Mouse (Mus musculus): Measurements from ENCODE around the gene Hist1h3b. TPM values are rescaled to one million over a fixed set of nuclear protein-coding genes. Genes with fewer than 3 reads are reported as not detected.

The Hist1h3b gene
- polyA plus RNA-seq, 1 experiment from 2014 or later = 2.6 TPM

DNA sequence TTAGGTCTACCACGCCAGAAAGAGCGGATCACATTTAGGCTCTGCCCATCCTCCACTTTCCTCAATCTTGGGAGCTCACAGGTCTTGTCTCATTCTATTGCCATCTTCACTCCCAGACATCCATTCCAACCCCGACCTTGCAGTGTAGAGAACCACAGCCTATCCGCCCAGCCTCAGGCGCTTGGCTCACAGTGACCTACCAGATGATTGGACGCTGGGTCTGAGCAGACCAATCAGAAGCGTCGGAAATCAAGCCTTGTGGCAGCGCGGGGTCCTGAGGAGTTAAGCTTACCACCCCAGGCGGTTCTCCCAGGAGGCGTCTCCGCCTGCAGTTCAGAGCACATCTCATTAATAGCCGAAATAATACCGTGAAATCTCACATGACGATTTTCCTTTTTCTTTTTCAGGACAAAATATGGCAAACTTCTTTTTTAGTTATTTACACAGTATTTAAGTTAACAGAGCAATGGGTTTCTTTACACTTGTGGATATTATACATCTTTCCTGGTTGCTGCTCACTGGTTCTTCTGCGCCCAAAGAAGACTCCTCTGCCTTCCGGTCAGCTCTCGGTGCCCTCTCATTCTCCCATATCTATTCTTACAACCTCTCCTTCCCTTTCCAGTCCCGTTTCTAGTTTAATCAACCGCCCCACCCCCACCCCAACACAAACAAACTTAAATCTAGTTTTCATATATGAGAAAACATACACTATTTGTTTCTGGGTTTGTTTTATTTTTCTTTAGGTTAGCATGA, 20.7 kb downstream of the Hist1h3b start:
- no peaks in the 10 kb centered on the region for H3K27me3 ChIP-seq (replicated peaks; ENCODE audit: insufficient read depth, low read length)
- H3K9ac ChIP-seq (replicated peaks; ENCODE audit: low read depth) = no peak overlapping the region
- peak overlapping the region; percentile 42 for H3K4me2 ChIP-seq (replicated peaks; ENCODE audit: low read depth, low read length)
- 0 out of 2 replicates have a peak, but pooled peaks cover 3% of the 10 kb centered on the region for H3K4me1 ChIP-seq (ENCODE audit: insufficient read depth, low read depth, low read length)
- DNase-seq (ENCODE audit: low spot score) (peak; percentile 35), ATAC-seq (peak; percentile 84)
- no peak overlapping the region for H3K27ac ChIP-seq (ENCODE audit: low read length)
- peak overlapping the region; percentile 5; the same call in 1 of the 2 replicates for H3K4me3 ChIP-seq (ENCODE audit: low read depth, low read length)
- no peak for TF ChIP-seq CTCF (IDR thresholded peaks at IDR 0.05)
- no peak for TF ChIP-seq EP300 (IDR thresholded peaks at IDR 0.05)
- WGBS = 23% methylated on average over 21 of the region's 21 CpGs
- H3K9me3 ChIP-seq (ENCODE audit: low read length) = no peaks in the 10 kb centered on the region
- no peaks in the 10 kb centered on the region for H3K36me3 ChIP-seq (ENCODE audit: insufficient read depth, low read length)

GRCm38 (mm10) chr13:23778339-23778738, 26.3 kb downstream of the Hist1h3b start:
- H3K4me2 ChIP-seq (replicated peaks; ENCODE audit: low read depth, low read length) = no peak overlapping the region
- H3K27me3 ChIP-seq (replicated peaks; ENCODE audit: insufficient read depth, low read length) = no peaks in the 10 kb centered on the region
- no peak overlapping the region for H3K9ac ChIP-seq (replicated peaks; ENCODE audit: low read depth)
- H3K36me3 ChIP-seq (ENCODE audit: insufficient read depth, low read length) = no peaks in the 10 kb centered on the region
- H3K27ac ChIP-seq (ENCODE audit: low read length) = no peak overlapping the region
- H3K4me3 ChIP-seq (ENCODE audit: low read depth, low read length) = no peak overlapping the region
- H3K9me3 ChIP-seq (ENCODE audit: low read length) = no peaks in the 10 kb centered on the region
- TF ChIP-seq EP300 (IDR thresholded peaks at IDR 0.05) (no peak), CTCF (IDR thresholded peaks at IDR 0.05) (no peak)
- ATAC-seq (no peak), DNase-seq (ENCODE audit: low spot score) (no peak)
- WGBS = 86% methylated on average over 7 of the region's 7 CpGs
- H3K4me1 ChIP-seq (ENCODE audit: insufficient read depth, low read depth, low read length) = no peaks in the 10 kb centered on the region

DNA sequence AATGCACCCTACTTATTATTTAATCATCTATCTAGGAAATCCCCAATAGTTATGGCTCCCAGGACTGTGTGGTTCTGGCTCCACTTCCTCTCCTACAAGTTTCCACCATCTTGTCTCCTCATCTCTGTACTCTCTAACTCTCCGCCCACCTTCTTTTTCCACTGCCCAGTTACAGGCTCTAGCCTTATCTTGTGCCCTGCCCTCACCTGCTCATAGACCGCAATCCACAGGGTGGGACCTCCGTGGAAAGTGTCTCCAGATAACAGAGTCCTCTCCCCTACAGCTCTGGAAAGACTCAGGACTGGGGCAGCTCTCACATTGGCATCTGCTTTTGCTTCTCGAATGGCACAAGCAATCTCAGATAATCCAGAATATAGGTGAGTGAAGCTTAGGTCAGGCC, 27.0 kb downstream of the Hist1h3b start:
- WGBS = 74% methylated on average over 4 of the region's 4 CpGs
- DNase-seq (ENCODE audit: low spot score) (no peak), ATAC-seq (no peak)
- Histone ChIP-seq H3K4me1 (ENCODE audit: insufficient read depth, low read depth, low read length) (no peaks in the 10 kb centered on the region), H3K4me3 (ENCODE audit: low read depth, low read length) (no peak overlapping the region), H3K27me3 (replicated peaks; ENCODE audit: insufficient read depth, low read length) (no peaks in the 10 kb centered on the region), H3K4me2 (replicated peaks; ENCODE audit: low read depth, low read length) (no peak overlapping the region), H3K27ac (ENCODE audit: low read length) (no peak overlapping the region), H3K9ac (replicated peaks; ENCODE audit: low read depth) (no peak overlapping the region), H3K36me3 (ENCODE audit: insufficient read depth, low read length) (no peaks in the 10 kb centered on the region), H3K9me3 (ENCODE audit: low read length) (no peaks in the 10 kb centered on the region)
- no peak for TF ChIP-seq CTCF (IDR thresholded peaks at IDR 0.05)
- no peak for TF ChIP-seq EP300 (IDR thresholded peaks at IDR 0.05)

DNA sequence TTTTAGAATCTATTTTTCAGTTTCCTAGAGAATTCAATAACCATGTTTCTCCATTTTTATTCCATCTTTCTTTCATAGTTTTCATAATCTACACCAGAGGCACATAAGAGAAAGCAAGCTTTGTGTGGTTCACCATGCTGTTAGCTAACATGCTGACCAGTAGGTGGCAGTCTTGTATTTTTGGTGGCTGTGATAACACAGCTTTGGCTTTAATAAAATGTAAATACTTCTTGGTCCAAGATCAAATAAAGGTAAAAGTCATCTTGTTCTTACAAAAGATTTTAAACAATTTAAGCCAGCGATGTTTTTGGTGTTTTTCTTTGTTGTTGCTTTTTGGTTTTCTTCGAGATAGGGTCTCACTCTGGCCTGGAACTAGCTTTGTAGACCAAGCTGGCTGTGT, 40.5 kb downstream of the Hist1h3b start:
- H3K36me3 ChIP-seq (ENCODE audit: insufficient read depth, low read length) = no peaks in the 10 kb centered on the region
- H3K27me3 ChIP-seq (replicated peaks; ENCODE audit: insufficient read depth, low read length) = no peaks in the 10 kb centered on the region
- ATAC-seq (no peak), DNase-seq (ENCODE audit: low spot score) (peak; percentile 82)
- H3K4me1 ChIP-seq (ENCODE audit: insufficient read depth, low read depth, low read length) = no peaks in the 10 kb centered on the region
- TF ChIP-seq EP300 (IDR thresholded peaks at IDR 0.05) (no peak), CTCF (IDR thresholded peaks at IDR 0.05) (peak; percentile 90)
- no peak overlapping the region for H3K9ac ChIP-seq (replicated peaks; ENCODE audit: low read depth)
- no peaks in the 10 kb centered on the region for H3K9me3 ChIP-seq (ENCODE audit: low read length)
- no peak overlapping the region for H3K27ac ChIP-seq (ENCODE audit: low read length)
- WGBS = 37% methylated on average over 2 of the region's 2 CpGs
- no peak overlapping the region for H3K4me3 ChIP-seq (ENCODE audit: low read depth, low read length)
- no peak overlapping the region for H3K4me2 ChIP-seq (replicated peaks; ENCODE audit: low read depth, low read length)

DNA sequence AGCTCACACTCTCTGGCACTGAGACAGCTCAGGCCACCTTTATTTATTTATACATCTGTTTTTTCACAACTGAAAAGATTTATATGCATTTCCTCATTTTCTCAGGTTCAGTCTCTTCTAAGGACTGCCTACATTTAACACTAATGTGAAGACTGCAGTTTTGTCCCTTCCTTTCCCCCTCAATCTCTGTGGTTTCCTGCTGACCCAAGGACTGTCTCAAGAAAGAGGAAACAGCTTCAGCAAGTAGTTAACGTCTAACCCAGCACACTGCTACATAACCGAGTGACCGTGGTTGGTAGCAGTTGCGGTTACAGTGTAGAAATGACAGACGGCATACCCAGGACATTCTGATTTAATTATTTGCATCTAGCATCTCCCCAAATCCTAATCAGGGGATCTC, 47.3 kb downstream of the Hist1h3b start:
- no peak overlapping the region for H3K4me3 ChIP-seq (ENCODE audit: low read depth, low read length)
- no peak overlapping the region for H3K27ac ChIP-seq (ENCODE audit: low read length)
- WGBS = 66% methylated on average over 5 of the region's 5 CpGs
- H3K4me1 ChIP-seq (ENCODE audit: insufficient read depth, low read depth, low read length) = no peaks in the 10 kb centered on the region
- no peak overlapping the region for H3K9ac ChIP-seq (replicated peaks; ENCODE audit: low read depth)
- TF ChIP-seq CTCF (IDR thresholded peaks at IDR 0.05) = no peak
- TF ChIP-seq EP300 (IDR thresholded peaks at IDR 0.05) = no peak
- H3K9me3 ChIP-seq (ENCODE audit: low read length) = no peaks in the 10 kb centered on the region
- ATAC-seq (no peak), DNase-seq (ENCODE audit: low spot score) (peak; percentile 16)
- H3K36me3 ChIP-seq (ENCODE audit: insufficient read depth, low read length) = no peaks in the 10 kb centered on the region
- H3K27me3 ChIP-seq (replicated peaks; ENCODE audit: insufficient read depth, low read length) = no peaks in the 10 kb centered on the region
- H3K4me2 ChIP-seq (replicated peaks; ENCODE audit: low read depth, low read length) = no peak overlapping the region

Small RNAs within 50 kb of the gene (microRNA-seq; reads per million reads assigned to microRNA genes)
- gene Gm44314 (not detected), gene Gm44484 (not detected)

Other genes with a start within 250 kb of the Hist1h3b start
- 5.5 and 7.0 TPM in 2 replicates for gene Hist1h4h, start 221.2 kb upstream of the Hist1h3b start, polyA plus RNA-seq (2015; fragmentation: Nextera tagmentation; extraction: Ambion mirVana)
- gene Hist1h2af, start 218.4 kb upstream of the Hist1h3b start, polyA plus RNA-seq (2015; fragmentation: Nextera tagmentation; extraction: Ambion mirVana) = 1.3 and 1.7 TPM in 2 replicates
- gene Hist1h3g, start 216.8 kb upstream of the Hist1h3b start, polyA plus RNA-seq (2015; fragmentation: Nextera tagmentation; extraction: Ambion mirVana) = 0.30 and 0.80 TPM in 2 replicates
- gene Hist1h2bh, start 208.9 kb upstream of the Hist1h3b start, polyA plus RNA-seq (2015; fragmentation: Nextera tagmentation; extraction: Ambion mirVana) = 0.12 TPM in 1 of 2 replicates, not detected in the other
- gene Hist1h3f, start 208.2 kb upstream of the Hist1h3b start, polyA plus RNA-seq (2015; fragmentation: Nextera tagmentation; extraction: Ambion mirVana) = 0.32 and 0.33 TPM in 2 replicates
- 0.55 TPM in 1 of 2 replicates, not detected in the other for gene Hist1h4f, start 200.6 kb upstream of the Hist1h3b start, polyA plus RNA-seq (2015; fragmentation: Nextera tagmentation; extraction: Ambion mirVana)
- 0.11 TPM in 2 replicates for gene Hist1h1d, start 199.0 kb upstream of the Hist1h3b start, polyA plus RNA-seq (2015; fragmentation: Nextera tagmentation; extraction: Ambion mirVana)
- 1.6 and 1.7 TPM in 2 replicates for gene Hist1h3e, start 189.9 kb upstream of the Hist1h3b start, polyA plus RNA-seq (2015; fragmentation: Nextera tagmentation; extraction: Ambion mirVana)
- gene Hist1h2ae, start 181.0 kb upstream of the Hist1h3b start, polyA plus RNA-seq (2015; fragmentation: Nextera tagmentation; extraction: Ambion mirVana) = 7.1 and 7.9 TPM in 2 replicates
- gene Hist1h2bg, start 180.9 kb upstream of the Hist1h3b start, polyA plus RNA-seq (2015; fragmentation: Nextera tagmentation; extraction: Ambion mirVana) = 1.3 and 1.9 TPM in 2 replicates
- gene Hist1h2bf, start 178.1 kb upstream of the Hist1h3b start, polyA plus RNA-seq (2015; fragmentation: Nextera tagmentation; extraction: Ambion mirVana) = 0.48 and 0.87 TPM in 2 replicates
- gene Hist1h2ad, start 177.9 kb upstream of the Hist1h3b start, polyA plus RNA-seq (2015; fragmentation: Nextera tagmentation; extraction: Ambion mirVana) = 0.49 and 0.57 TPM in 2 replicates
- 0.62 and 1.3 TPM in 2 replicates for gene Hist1h3d, start 176.5 kb upstream of the Hist1h3b start, polyA plus RNA-seq (2015; fragmentation: Nextera tagmentation; extraction: Ambion mirVana)
- gene Hist1h4d, start 170.7 kb upstream of the Hist1h3b start, polyA plus RNA-seq (2015; fragmentation: Nextera tagmentation; extraction: Ambion mirVana) = 31.4 and 36.9 TPM in 2 replicates
- 0.44 and 0.86 TPM in 2 replicates for gene Hist1h2be, start 131.1 kb upstream of the Hist1h3b start, polyA plus RNA-seq (2015; fragmentation: Nextera tagmentation; extraction: Ambion mirVana)
- gene Hist1h1e, start 129.7 kb upstream of the Hist1h3b start, polyA plus RNA-seq (2015; fragmentation: Nextera tagmentation; extraction: Ambion mirVana) = 7.8 and 9.9 TPM in 2 replicates
- 0.32 and 0.54 TPM in 2 replicates for gene Hist1h2ac, start 68.3 kb upstream of the Hist1h3b start, polyA plus RNA-seq (2015; fragmentation: Nextera tagmentation; extraction: Ambion mirVana)
- gene Hist1h2bc, start 68.1 kb upstream of the Hist1h3b start, polyA plus RNA-seq (2015; fragmentation: Nextera tagmentation; extraction: Ambion mirVana) = 67.5 and 69.5 TPM in 2 replicates
- 0.13 TPM in 1 of 2 replicates, not detected in the other for gene Hist1h1t, start 56.5 kb upstream of the Hist1h3b start, polyA plus RNA-seq (2015; fragmentation: Nextera tagmentation; extraction: Ambion mirVana)
- 3.7 and 3.9 TPM in 2 replicates for gene Hist1h4c, start 53.8 kb upstream of the Hist1h3b start, polyA plus RNA-seq (2015; fragmentation: Nextera tagmentation; extraction: Ambion mirVana)
- 25.3 and 26.3 TPM in 2 replicates for gene Hfe, start 41.4 kb upstream of the Hist1h3b start, polyA plus RNA-seq (2015; fragmentation: Nextera tagmentation; extraction: Ambion mirVana)
- gene Hist1h1c, start 13.5 kb upstream of the Hist1h3b start, polyA plus RNA-seq (2015; fragmentation: Nextera tagmentation; extraction: Ambion mirVana) = 38.9 and 43.3 TPM in 2 replicates
- 0.27 TPM in 1 of 2 replicates, not detected in the other for gene Hist1h3c, start 6.7 kb upstream of the Hist1h3b start, polyA plus RNA-seq (2015; fragmentation: Nextera tagmentation; extraction: Ambion mirVana)
- 0.99 TPM in 1 of 2 replicates, not detected in the other for gene Hist1h2bb, start 5.5 kb upstream of the Hist1h3b start, polyA plus RNA-seq (2015; fragmentation: Nextera tagmentation; extraction: Ambion mirVana)
- gene Hist1h2ab, start 1.1 kb upstream of the Hist1h3b start, polyA plus RNA-seq (2015; fragmentation: Nextera tagmentation; extraction: Ambion mirVana) = 5.3 and 6.1 TPM in 2 replicates
- 0.57 and 0.73 TPM in 2 replicates for gene Hist1h4b, start 4.7 kb downstream of the Hist1h3b start, polyA plus RNA-seq (2015; fragmentation: Nextera tagmentation; extraction: Ambion mirVana)
- gene Hist1h4a, start 9.0 kb downstream of the Hist1h3b start, polyA plus RNA-seq (2015; fragmentation: Nextera tagmentation; extraction: Ambion mirVana) = 0.26 and 0.38 TPM in 2 replicates
- gene Hist1h3a, start 10.1 kb downstream of the Hist1h3b start, polyA plus RNA-seq (2015; fragmentation: Nextera tagmentation; extraction: Ambion mirVana) = 1.4 and 1.7 TPM in 2 replicates
- gene Hist1h1a, start 11.4 kb downstream of the Hist1h3b start, polyA plus RNA-seq (2015; fragmentation: Nextera tagmentation; extraction: Ambion mirVana) = 0.33 and 0.64 TPM in 2 replicates
- gene Trim38, start 17.6 kb downstream of the Hist1h3b start, polyA plus RNA-seq (2015; fragmentation: Nextera tagmentation; extraction: Ambion mirVana) = not detected in 2 replicates
- gene Slc17a2, start 54.7 kb downstream of the Hist1h3b start, polyA plus RNA-seq (2015; fragmentation: Nextera tagmentation; extraction: Ambion mirVana) = 1.4 and 3.4 TPM in 2 replicates
- not detected in 2 replicates for gene Slc17a3, start 87.2 kb downstream of the Hist1h3b start, polyA plus RNA-seq (2015; fragmentation: Nextera tagmentation; extraction: Ambion mirVana)
- gene Slc17a1, start 115.5 kb downstream of the Hist1h3b start, polyA plus RNA-seq (2015; fragmentation: Nextera tagmentation; extraction: Ambion mirVana) = not detected in 2 replicates
- gene Slc17a4, start 162.7 kb downstream of the Hist1h3b start, polyA plus RNA-seq (2015; fragmentation: Nextera tagmentation; extraction: Ambion mirVana) = not detected in 2 replicates
- not detected in 2 replicates for gene Hist1h2ba, start 181.9 kb downstream of the Hist1h3b start, polyA plus RNA-seq (2015; fragmentation: Nextera tagmentation; extraction: Ambion mirVana)
- gene Hist1h2aa, start 182.2 kb downstream of the Hist1h3b start, polyA plus RNA-seq (2015; fragmentation: Nextera tagmentation; extraction: Ambion mirVana) = not detected in 2 replicates
- gene Scgn, start 238.9 kb downstream of the Hist1h3b start, polyA plus RNA-seq (2015; fragmentation: Nextera tagmentation; extraction: Ambion mirVana) = not detected in 2 replicates

All from lung, postnatal 0 days (tissue).